Mouse (Mus musculus) myocyte (in vitro differentiated cells): ENCODE data around the gene Zfp598.

Experiments
- CEBPB ChIP-seq: IDR thresholded peaks from 2 replicates; pipeline ENCODE4 v1.6.1; 2011; ENCODE audit warnings: mild to moderate bottlenecking, moderate library complexity; ENCODE audit not compliant: poor library complexity, insufficient read depth, severe bottlenecking
- MYOD1 ChIP-seq, 3 experiments: IDR thresholded peaks; one replicate each; pipeline ENCODE4 v1.6.1; 2011; ENCODE audit warnings: control low read depth in 2 of 3, low read depth in 2 of 3, mild to moderate bottlenecking in 2 of 3, moderate library complexity in 1 of 3; ENCODE audit not compliant: insufficient read length in 2 of 3, control insufficient read depth in 1 of 3
- POLR2A ChIP-seq: IDR thresholded peaks from one replicate; pipeline ENCODE4 v1.6.1; 2011; ENCODE audit warnings: low read depth, mild to moderate bottlenecking, control low read depth, moderate library complexity; ENCODE audit not compliant: insufficient read length
- POLR2AphosphoS2 ChIP-seq: IDR thresholded peaks from one replicate; pipeline ENCODE4 v1.6.1; 2011; ENCODE audit warnings: low read depth, control low read depth; ENCODE audit not compliant: insufficient read length
- TCF3 ChIP-seq: IDR thresholded peaks from one replicate; pipeline ENCODE4 v1.6.1; 2011; ENCODE audit warnings: low read depth, control low read depth; ENCODE audit not compliant: insufficient read length
- USF1 ChIP-seq: IDR thresholded peaks from one replicate; pipeline ENCODE4 v1.6.1; 2011; ENCODE audit warnings: low read depth, mild to moderate bottlenecking, control low read depth, moderate library complexity

- no peak for TF ChIP-seq CEBPB
- TF ChIP-seq POLR2A, result no peak
- TF ChIP-seq MYOD1 (IDR thresholded peaks at IDR 0.05; ENCODE audit: control insufficient read depth in 1 of 3, insufficient read length in 2 of 3, low read depth in 2 of 3), result no peak
- TF ChIP-seq TCF3, result no peak
- TF ChIP-seq USF1, result no peak
- no peak for TF ChIP-seq POLR2AphosphoS2
Observed at GRCm38 (mm10) chr17:24648731-24649377, 20.6 kb upstream of the Zfp598 start.
